Mouse (Mus musculus) liver, postnatal 0 days (tissue): ENCODE data around the gene Abhd4. TPM values are rescaled to one million over a fixed set of nuclear protein-coding genes. Genes with fewer than 3 reads are reported as not detected.

Source experiments
- ATAC-seq: fragments of 200-750 bp; cut with Nextera tagmentation; 2 replicates; pipeline ENCODE4 v1.8.0; 2017; ENCODE audit warnings: mild to moderate bottlenecking, moderate library complexity
- DNase-seq: peaks from one replicate; pipeline ENCODE4 v3.0.0-alpha.2; 2016
- H3K27ac ChIP-seq: fragments of 300-500 bp; sonication (generic); 2 replicates; pipeline ENCODE4 v1.5.1; 2014; ENCODE audit warnings: antibody characterized with exemption, moderate library complexity, mild to moderate bottlenecking, low read depth
- H3K27me3 ChIP-seq: fragments of 300-500 bp; sonication (generic); 2 replicates; pipeline ENCODE4 v1.6.1; 2014; ENCODE audit warnings: low read length, control low read depth, mixed read lengths; ENCODE audit not compliant: insufficient read depth
- H3K36me3 ChIP-seq: fragments of 300-500 bp; sonication (generic); replicated peaks from 2 replicates; pipeline ENCODE4 v1.6.1; 2014; ENCODE audit warnings: mild to moderate bottlenecking, control low read depth, low read length, moderate library complexity, mixed read lengths; ENCODE audit not compliant: insufficient read depth
- H3K4me1 ChIP-seq: fragments of 300-500 bp; sonication (generic); 2 replicates; pipeline ENCODE4 v1.6.1; 2014; ENCODE audit warnings: antibody characterized with exemption, mild to moderate bottlenecking, control low read depth; ENCODE audit not compliant: insufficient read depth
- H3K4me2 ChIP-seq: fragments of 300-500 bp; sonication (generic); 2 replicates; pipeline ENCODE4 v1.6.1; 2014; ENCODE audit warnings: low read depth, mild to moderate bottlenecking, low read length, moderate library complexity, mixed read lengths
- H3K4me3 ChIP-seq: fragments of 300-500 bp; sonication (generic); 2 replicates; pipeline ENCODE4 v1.5.1; 2014; ENCODE audit warnings: low read depth, low read length
- H3K9ac ChIP-seq: fragments of 300-500 bp; sonication (generic); replicated peaks from 2 replicates; pipeline ENCODE4 v1.6.1; 2014; ENCODE audit warnings: mild to moderate bottlenecking, moderate library complexity
- H3K9me3 ChIP-seq: fragments of 300-500 bp; sonication (generic); 2 replicates; pipeline ENCODE4 v1.6.1; 2016; ENCODE audit warnings: mild to moderate bottlenecking, control low read depth, low read length, mixed read lengths
- CTCF ChIP-seq: sonication (generic); IDR thresholded peaks from 2 replicates; pipeline ENCODE4 v1.5.1; 2016; ENCODE audit warnings: antibody characterized with exemption, low read depth
- EP300 ChIP-seq: IDR thresholded peaks from 2 replicates; pipeline ENCODE4 v1.6.1; 2016; ENCODE audit warnings: antibody characterized with exemption, low read depth, mild to moderate bottlenecking
- WGBS: fragments of 180-500 bp; shearing (Covaris S2); extraction: QIAGEN DNeasy Blood & Tissue Kit; methylation state at CpG from one replicate; pipeline ENCODE4 v1.1.7; 2014; ENCODE audit not compliant: insufficient replicate concordance; 5-methylcytosine and 5-hydroxymethylcytosine counted together
- polyA plus RNA-seq: library from polyadenylated mRNA; unstranded; fragments of >200 nt; fragmentation: Nextera tagmentation; extraction: Ambion mirVana; gene quantifications from 2 replicates; pipeline ENCODE4 v1.2.1, GENCODE M21; 2015

The Abhd4 gene
- polyA plus RNA-seq, 1 experiment from 2014 or later, result 17.1 TPM

- Histone ChIP-seq H3K4me3 (no peak overlapping the region), H3K4me2 (no peak overlapping the region), H3K36me3 (peaks cover 11% of the 10 kb centered on the region; the same call in 1 of the 2 replicates), H3K4me1 (no peaks in the 10 kb centered on the region), H3K27me3 (no peaks in the 10 kb centered on the region), H3K27ac (no peak overlapping the region), H3K9ac (no peak overlapping the region), H3K9me3 (no peaks in the 10 kb centered on the region)
- WGBS, result 82% methylated on average over 3 of the region's 3 CpGs
- no peak for ATAC-seq
- TF ChIP-seq EP300 (no peak), CTCF (no peak)
- DNase-seq, result no peak
Observed at GRCm38 (mm10) chr14:54270413-54270812, 16.4 kb downstream of the Abhd4 start.

- Histone ChIP-seq H3K9ac (no peak overlapping the region), H3K27ac (no peak overlapping the region), H3K4me3 (no peak overlapping the region), H3K4me2 (no peak overlapping the region), H3K27me3 (no peaks in the 10 kb centered on the region), H3K36me3 (peaks cover 11% of the 10 kb centered on the region; the same call in 1 of the 2 replicates), H3K9me3 (no peaks in the 10 kb centered on the region), H3K4me1 (no peaks in the 10 kb centered on the region)
- DNase-seq, result no peak
- ATAC-seq, result no peak
- 67% methylated on average over 3 of the region's 3 CpGs for WGBS
- TF ChIP-seq CTCF, result no peak
- no peak for TF ChIP-seq EP300
Observed at GRCm38 (mm10) chr14:54271976-54272606, 18.1 kb downstream of the Abhd4 start.

DNA sequence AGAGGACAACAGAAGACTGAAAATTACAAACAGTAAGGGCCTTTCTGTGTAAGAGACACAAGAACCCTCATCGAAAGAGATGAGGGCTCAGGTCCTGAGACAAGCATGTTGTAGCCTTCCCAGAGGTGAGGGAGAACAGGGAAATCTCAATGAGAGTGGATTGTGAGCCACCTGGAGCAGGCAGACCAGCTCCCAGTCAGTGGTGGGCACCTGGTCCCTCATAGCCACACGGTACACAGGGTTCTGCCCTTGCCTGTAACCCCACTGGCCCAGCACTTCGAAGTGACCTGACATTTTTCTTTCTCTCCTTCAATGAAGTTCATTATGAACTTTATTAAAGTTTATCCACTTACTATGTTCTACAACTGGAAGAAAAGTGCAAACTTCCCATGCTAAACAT, 18.7 kb downstream of the Abhd4 start:
- H3K27me3 ChIP-seq, result no peaks in the 10 kb centered on the region
- 84% methylated on average over 3 of the region's 3 CpGs for WGBS
- H3K4me1 ChIP-seq, result no peaks in the 10 kb centered on the region
- no peak overlapping the region for H3K4me3 ChIP-seq
- no peak overlapping the region for H3K4me2 ChIP-seq
- H3K9me3 ChIP-seq, result no peaks in the 10 kb centered on the region
- H3K27ac ChIP-seq, result no peak overlapping the region
- H3K36me3 ChIP-seq, result peaks cover 11% of the 10 kb centered on the region; the same call in 1 of the 2 replicates
- TF ChIP-seq EP300, result no peak
- H3K9ac ChIP-seq, result no peak overlapping the region
- DNase-seq (no peak), ATAC-seq (no peak)

DNA sequence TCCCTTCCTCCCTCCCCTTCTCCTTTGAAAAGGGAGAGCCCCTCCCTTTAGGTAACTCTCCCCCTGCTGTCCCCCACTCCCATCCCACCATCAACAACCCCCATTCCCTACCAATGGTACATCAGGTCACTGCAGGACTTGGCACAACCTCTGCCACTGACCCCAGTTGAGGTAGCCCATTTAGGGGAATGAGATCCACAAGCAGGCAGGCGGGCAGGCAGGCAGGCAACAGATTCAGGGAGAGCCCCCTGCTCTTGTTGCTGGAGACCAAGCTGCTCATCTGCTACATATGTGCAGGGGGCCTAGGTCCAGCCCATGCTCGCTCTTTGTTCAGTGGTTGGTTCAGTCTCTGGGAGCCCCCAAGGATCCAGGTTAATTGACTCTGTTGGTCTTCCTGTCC, 22.5 kb downstream of the Abhd4 start:
- TF ChIP-seq CTCF (no peak), EP300 (no peak)
- H3K4me1 ChIP-seq, result no peaks in the 10 kb centered on the region
- ATAC-seq, result no peak
- H3K36me3 ChIP-seq, result no peaks in the 10 kb centered on the region
- H3K9ac ChIP-seq, result no peak overlapping the region
- no peak overlapping the region for H3K4me2 ChIP-seq
- no peak for DNase-seq
- H3K27me3 ChIP-seq, result no peaks in the 10 kb centered on the region
- WGBS, result 78% methylated on average over 2 of the region's 2 CpGs
- no peaks in the 10 kb centered on the region for H3K9me3 ChIP-seq
- no peak overlapping the region for H3K4me3 ChIP-seq
- no peak overlapping the region for H3K27ac ChIP-seq

GRCm38 (mm10) chr14:54284839-54285238, 30.9 kb downstream of the Abhd4 start, which contains the start of gene Olfr49:
Olfr49 (minus strand) TSS chr14:54284939.
- no peak within 1 kb of the TSS for H3K9ac ChIP-seq
- no peak for DNase-seq
- 59% methylated on average over 1 of the region's 1 CpGs for WGBS

GRCm38 (mm10) chr14:54300136-54300535, 46.1 kb downstream of the Abhd4 start:
- H3K9me3 ChIP-seq, result no peaks in the 10 kb centered on the region
- no peaks in the 10 kb centered on the region for H3K36me3 ChIP-seq
- no peaks in the 10 kb centered on the region for H3K27me3 ChIP-seq
- DNase-seq (no peak), ATAC-seq (no peak)
- WGBS, result 67% methylated on average over 5 of the region's 5 CpGs
- H3K4me2 ChIP-seq, result no peak overlapping the region
- H3K4me1 ChIP-seq, result no peaks in the 10 kb centered on the region
- H3K4me3 ChIP-seq, result no peak overlapping the region
- no peak overlapping the region for H3K9ac ChIP-seq
- TF ChIP-seq CTCF (no peak), EP300 (no peak)
- no peak overlapping the region for H3K27ac ChIP-seq

More at GRCm38 (mm10) chr14:54284839-54285238, 30.9 kb downstream of the Abhd4 start, which contains the start of gene Olfr49:
- Histone ChIP-seq H3K4me1 (no peaks in the 10 kb centered on the region), H3K9me3 (no peaks in the 10 kb centered on the region), H3K36me3 (no peaks in the 10 kb centered on the region), H3K4me3 (no peak within 1 kb of the TSS), H3K4me2 (no peak within 1 kb of the TSS), H3K27ac (no peak within 1 kb of the TSS), H3K27me3 (no peaks in the 10 kb centered on the region)
- ATAC-seq, result no peak
- TF ChIP-seq EP300 (no peak), CTCF (no peak)

GRCm38 (mm10) chr14:54300676-54301075, 46.7 kb downstream of the Abhd4 start:
- no peaks in the 10 kb centered on the region for H3K4me1 ChIP-seq
- H3K9ac ChIP-seq, result no peak overlapping the region
- WGBS, result 73% methylated on average over 3 of the region's 3 CpGs
- no peak overlapping the region for H3K27ac ChIP-seq
- H3K27me3 ChIP-seq, result no peaks in the 10 kb centered on the region
- no peak overlapping the region for H3K4me2 ChIP-seq
- TF ChIP-seq EP300 (no peak), CTCF (no peak)
- no peak for DNase-seq
- H3K36me3 ChIP-seq, result no peaks in the 10 kb centered on the region
- H3K4me3 ChIP-seq, result no peak overlapping the region
- no peak for ATAC-seq
- no peaks in the 10 kb centered on the region for H3K9me3 ChIP-seq
